Mouse (Mus musculus): Measurements from ENCODE around the gene Exo5.

Gene Exo5

DNA sequence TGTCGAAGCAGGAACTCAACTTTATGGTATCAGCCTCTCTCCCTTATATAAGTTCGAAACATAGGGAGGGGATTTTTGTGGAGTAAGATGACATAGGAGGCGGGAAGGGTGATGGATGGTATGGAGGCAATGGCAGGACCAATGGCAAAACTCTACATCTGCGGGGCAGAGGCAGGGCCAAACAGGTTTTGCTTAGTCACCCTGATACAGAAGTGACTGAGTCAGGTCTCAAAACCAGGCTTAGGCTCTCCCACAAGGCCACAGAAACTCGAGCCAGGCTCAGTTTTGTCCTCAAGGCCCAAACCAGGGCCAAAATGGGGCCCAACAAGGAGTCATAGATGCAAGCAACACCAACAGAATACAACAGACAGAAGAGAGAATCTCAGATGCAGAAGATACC, 19.2 kb downstream of the Exo5 start:
- no peak for DNase-seq (ENCODE audit: low read depth, low spot score)

DNA sequence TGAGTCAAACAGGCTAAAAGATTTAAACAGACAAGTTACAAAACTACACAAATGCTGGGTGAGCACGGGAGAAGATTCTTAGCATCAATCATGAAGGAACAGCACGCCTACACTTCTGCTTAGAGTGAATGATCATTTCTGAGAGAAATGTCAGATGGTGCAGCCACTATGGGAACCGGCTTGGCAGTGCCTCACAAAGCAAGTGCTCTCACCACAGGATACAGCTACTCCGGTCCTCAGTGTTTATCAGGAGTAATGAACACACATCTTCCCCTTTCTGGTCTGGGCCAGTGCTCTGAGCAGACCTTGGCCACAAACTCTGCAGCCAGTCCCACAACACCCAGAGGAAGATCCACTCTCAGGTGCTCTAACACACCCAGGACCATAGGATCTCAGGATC, 20.3 kb downstream of the Exo5 start:
- no peak for DNase-seq (ENCODE audit: low read depth, low spot score)

DNA sequence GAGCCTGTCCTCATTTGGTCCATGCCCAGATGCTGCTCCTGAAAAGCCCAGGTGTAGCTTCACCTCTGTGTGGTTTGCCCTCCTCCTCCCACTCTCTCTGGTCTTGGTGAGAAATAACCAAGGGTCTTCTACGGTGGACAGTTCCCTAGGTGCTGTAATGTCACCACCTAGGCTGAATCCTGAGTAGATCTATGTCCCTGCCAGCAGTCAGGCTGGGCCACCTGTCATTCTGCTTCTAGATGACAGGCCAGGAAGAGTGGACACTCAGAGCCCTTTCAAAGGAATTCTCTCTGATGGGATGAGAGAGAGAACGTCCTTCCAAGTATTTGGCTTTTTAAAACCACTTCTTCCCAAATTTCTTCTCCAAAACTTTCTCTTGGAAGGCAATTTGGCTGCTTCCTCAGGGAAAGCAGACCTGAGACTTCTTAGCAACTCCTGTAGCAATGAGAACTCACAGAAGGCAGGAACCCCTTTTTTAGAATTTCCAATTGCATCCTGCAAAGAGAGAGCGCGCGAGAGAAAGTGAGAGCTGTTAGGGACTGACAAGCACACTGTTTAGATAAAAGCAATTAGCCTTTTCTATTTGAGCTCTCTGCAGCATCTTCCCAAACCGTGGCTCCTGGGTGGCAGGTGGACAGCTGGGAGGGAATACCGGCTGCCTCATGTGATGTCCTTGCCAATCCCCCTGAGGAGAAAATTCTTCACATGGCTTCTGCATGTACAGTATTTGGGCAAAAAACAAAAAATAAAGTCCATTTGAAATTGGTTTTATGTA, 28.8 kb downstream of the Exo5 start:
- DNase-seq (ENCODE audit: low read depth, low spot score), result no peak

DNA sequence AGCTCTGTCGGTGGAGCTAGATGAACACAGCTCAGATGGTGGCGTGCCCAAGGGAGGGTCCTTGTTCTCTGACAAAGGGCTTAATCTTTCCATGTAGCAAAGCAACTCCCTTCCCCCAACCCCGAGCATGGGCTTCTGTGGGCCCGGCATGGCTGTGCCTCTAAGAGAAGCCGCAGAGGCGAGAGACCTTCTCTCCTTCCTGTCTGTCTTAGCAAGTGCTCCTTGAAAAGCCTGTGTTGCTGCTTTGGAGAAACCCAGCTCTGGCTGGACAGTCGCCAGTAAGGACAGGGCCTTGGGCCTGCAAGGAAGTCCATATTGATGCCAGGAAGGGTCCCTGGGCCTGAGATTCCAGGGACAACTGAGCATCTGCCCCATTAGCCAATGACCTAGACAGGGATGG, 29.6 kb downstream of the Exo5 start:
- DNase-seq (ENCODE audit: low read depth, low spot score), result no peak

DNA sequence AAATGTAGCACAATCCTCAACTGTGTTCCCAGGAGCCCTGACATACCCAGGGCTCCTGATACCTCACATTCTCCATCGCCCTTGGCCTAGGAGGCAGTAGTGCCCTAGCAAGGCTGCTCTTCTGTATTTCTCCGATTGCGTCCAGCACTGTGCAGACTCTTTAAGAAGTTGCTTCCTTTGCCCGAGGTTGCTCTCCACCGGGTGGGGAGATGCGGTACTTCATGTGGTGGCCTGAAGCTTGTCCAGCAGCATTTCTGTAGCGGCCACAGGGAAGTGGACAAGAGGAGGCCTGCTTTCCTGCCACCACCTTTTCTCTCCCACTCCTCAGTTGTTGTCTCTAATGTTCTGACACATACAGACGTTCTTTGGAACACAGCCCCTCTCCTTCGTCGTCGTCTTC, 30.2 kb downstream of the Exo5 start:
- no peak for DNase-seq (ENCODE audit: low read depth, low spot score)

DNA sequence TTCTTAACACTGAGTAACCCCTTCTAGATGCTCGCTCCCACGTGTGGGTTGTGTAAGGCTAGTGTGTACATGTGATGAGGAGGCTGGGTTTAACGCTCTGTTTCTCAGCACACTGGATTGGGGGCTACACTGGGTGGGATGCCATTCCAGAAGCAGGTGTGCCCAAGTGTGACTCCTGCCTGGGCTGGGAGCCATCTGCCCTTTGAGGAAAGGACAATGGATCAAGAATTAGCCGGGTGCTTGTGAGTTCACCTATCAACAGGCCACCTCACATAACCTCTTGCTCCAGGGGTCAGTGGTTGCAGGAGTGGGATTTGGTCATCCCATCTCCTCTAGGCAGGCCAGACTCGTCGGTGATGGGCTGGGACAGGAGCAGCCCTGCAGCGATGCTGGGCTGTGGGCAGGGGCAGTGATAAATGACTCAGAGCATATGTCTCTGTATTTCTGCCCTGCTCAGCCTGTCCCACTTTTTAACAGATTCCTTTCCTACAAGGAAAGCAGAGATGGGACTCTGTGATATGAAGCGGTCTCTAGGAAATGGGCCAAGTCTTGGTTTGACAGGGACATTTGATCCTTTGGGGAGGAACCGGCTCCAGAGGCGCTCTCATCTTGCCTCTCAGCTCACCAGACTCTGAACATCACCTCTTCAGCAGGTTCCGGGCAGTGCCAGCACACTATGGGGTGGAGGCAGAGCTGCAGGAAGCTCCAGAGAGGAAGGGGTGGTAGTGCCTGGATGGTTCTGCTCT, 31.0 kb downstream of the Exo5 start:
- DNase-seq (ENCODE audit: low read depth, low spot score), result no peak

DNA sequence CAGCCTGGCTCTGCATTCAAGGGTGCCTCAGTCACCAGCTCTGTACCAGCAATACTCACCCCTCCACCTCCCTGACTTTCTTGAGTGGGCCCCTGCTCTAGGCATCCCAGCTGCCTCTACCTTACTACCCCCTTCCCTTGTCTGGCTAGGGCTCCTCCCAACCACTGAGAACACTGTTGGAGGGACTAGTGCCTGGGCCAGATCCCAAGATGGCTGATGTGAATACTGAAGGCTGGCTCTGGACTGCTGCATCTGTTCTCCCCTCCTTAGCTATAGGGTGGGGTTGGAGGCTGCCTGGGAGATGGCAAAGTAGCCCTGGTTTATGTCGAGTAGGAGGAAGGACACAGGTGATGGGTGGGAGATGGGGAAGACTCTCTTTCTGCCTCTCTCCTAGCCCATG, 32.3 kb downstream of the Exo5 start:
- DNase-seq (ENCODE audit: low read depth, low spot score), result no peak

DNA sequence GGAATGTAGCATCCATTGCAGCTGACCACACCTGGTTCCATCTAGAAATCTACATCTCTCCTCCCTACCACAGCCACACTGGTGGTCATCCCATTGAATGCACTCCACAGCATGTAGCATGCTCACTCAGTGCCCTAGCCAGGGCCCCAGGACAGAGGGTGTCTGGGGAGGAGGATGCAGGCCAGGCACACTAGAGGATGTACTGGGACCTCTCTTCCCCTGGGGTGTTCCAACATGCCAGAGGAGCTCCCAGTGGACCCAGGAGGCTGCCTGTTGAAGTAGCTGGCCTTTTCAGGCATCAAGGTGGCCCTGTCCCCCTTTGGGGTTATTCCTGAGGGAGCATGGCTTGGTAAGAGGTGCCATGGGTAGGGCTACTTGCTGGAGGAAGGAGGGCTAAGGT, 32.9 kb downstream of the Exo5 start:
- DNase-seq (ENCODE audit: low read depth, low spot score), result no peak

DNA sequence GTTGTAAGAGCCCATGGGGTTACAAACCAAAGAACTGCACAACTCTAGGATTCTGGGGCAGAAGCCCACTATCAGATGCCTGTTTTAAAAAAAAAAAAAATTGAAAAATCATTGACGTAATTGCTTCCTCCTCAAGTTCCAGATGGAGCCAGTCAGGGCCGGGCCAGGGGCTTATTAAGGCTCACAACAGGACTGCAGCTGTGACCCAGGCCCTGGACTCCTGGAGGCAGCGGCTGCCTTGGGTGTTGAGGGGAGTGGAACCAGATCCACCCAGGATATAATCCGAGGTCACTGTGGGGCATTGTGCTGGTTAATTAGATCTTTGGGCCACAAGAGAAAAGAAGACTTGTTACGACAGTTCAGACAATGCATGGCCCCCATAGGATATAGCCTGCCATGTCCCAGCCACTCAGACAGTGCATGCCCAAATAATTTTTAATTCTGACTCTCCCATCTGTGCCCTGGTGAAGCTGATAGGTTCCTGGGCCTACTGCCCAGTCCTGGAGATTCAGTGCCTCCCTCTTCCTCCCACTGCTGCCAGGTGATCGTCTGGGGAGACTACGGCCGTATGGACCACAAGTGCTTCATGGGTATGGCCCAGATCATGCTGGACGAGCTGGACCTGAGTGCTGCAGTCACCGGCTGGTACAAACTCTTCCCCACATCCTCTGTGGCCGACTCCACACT, 33.9 kb downstream of the Exo5 start:
- DNase-seq (ENCODE audit: low read depth, low spot score), result peak; percentile 68

DNA sequence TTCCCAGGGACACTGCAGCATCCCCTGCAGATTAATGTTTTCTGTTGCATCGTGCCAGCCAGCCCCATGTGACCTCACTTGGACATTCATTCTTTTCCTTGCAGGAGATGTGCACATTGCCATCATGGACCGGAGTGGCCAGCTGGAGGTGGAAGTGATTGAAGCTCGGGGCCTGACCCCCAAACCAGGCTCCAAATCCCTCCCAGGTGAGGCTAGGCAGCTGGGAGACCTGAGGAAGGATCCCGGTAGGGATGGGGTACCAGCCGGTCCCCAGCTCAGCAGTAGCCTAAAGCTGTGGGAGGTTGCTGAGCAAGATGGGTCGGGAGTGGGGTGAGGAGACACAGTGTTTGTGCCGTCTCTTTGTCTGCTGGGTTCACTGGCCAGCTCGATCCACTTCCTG, 35.9 kb downstream of the Exo5 start:
- DNase-seq (ENCODE audit: low read depth, low spot score), result no peak

DNA sequence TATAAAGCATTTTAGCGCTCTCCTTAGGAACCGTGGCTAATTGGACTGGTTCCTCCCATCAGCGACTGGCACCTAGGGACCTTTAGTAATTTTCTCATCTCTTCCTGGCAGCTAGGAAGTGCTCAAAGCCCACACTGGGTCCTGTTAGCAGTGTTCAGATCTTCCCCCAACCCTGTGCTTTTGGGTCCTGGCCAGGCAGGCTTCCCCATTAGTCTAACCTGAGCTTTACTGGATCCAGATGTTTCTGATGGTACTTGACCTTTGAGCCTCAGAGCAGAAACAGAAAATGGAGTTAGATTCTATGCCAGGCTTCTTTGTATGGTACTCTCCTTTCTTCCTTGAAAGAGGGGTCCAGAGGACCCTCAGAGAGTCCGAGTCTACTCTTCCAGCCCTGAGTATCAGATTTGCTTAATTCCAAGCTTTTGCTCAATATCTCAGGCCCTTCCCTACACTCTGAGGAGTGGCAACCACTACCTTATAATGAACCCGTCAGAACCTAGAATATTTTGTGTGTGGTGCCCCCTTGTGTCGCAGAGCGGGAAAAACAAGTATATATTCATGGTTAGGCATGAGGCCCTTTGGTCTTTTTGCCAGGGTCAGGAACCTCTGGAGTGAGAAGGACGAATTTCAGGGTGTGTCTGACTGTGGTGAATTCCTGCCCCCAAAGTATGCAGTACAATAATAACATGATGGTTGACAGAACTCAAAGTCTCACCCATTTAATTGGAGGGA, 37.3 kb downstream of the Exo5 start:
- DNase-seq (ENCODE audit: low read depth, low spot score), result peak; percentile 61

DNA sequence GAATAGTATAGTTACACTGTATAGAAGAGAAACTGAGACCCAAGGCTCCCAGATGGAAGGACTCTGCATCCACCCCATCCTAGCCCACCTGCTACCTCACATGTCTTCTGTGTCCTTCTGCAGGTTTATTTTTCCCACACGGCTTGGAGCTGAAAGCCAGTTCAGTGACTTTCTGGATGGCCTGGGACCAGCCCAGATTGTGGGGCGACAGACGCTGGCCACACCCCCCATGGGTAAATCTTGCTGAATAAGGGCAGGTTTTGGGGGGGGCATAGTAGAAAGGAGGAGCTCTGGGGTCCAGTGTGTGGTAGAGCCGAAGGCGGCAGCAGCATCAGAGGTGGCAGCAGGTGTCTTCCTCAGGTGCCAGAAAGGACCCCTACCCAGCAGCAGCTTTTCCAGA, 38.0 kb downstream of the Exo5 start:
- DNase-seq (ENCODE audit: low read depth, low spot score), result no peak

DNA sequence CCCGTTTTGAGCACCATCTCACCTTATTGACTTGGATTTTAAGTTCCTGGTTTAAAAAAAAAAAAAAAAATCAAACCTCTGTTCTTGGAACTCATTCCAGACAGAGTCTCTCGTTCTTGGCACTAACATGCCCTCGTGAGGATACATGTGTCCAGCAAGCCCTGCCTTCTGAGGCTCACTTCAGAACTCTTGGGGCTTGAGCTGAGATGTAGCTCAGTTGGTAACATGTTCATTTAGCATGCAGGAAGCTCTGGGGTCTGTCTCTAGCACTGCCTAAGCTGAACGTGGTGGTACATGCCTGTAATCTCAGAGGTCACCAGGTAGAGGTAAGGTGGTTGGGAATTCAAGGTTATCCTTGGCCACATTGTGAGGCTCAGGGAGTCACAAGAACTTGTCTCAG, 38.7 kb downstream of the Exo5 start:
- no peak for DNase-seq (ENCODE audit: low read depth, low spot score)

DNA sequence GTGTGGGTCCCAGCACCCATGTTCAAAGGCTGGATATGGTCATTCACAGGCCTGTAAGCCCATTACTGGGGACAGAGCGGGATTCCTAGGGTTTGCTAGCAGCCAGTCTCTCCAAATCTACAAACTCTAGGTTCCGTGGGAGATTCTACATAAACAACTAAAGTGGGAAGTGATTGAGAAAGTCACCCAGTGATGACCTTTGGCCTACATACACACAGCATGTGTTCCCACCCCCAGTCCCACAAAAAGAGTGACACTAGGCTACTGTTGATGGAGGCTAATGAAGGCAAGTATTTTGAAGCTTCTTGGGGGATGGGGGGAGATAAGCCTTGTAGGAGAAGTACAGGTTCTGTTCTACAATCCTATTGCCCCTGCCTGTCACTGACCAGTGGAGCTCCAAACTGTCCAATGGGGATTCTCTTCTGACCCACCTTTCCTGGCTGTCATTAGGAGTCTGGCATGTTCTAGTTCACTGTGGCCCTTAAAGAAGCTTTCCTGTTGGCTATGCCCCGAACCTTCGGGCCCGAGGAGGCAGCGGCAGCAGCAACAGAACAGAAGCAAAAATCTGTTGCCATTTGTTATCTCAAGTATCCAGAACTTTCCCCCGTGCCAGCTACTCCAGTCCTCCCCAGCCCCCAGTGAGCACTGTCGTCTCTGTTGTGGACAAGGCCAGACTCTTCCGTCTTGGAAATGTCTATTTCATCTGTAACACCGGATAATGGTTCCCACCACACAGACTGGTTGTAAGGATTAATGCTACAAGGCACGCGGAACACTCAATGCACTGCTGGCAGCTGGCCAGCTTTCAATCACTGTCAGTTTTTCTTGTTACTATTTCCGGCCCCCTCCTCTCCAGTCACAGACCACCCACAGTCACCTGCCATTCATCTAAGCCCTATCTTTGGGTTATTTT, 39.4 kb downstream of the Exo5 start:
- peak; percentile 60 for DNase-seq (ENCODE audit: low read depth, low spot score)

DNA sequence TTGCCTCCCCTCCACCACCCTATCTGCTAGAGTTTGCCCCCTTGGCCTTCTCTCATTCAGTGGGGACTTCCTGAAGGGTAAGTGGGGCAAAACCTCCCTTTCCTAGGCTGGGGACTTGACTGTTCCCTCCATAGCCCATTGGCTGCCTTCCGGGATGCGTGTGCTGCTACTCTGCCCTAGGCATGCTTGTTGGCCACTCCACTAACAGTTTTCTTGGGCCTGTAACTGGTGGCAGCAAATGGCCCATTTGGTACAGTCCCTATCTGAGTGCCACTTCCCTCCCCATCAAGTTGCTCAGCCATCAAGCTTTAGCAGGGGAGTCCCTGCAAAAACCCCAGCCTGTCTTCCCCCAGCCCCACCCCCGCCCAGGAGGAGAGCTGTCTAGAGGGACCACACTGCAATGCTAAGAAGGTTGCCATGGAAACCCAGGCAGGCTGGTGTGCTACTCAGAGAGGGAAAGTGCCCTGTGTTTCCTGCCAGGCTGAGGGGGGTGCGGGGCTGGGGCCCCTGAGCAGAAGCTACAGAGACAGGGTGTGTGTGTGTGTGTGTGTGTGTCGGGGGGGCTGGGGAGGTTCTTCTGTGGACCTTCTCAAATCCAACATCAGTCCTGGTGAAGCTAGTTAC, 42.7 kb downstream of the Exo5 start:
- DNase-seq (ENCODE audit: low read depth, low spot score), result no peak

DNA sequence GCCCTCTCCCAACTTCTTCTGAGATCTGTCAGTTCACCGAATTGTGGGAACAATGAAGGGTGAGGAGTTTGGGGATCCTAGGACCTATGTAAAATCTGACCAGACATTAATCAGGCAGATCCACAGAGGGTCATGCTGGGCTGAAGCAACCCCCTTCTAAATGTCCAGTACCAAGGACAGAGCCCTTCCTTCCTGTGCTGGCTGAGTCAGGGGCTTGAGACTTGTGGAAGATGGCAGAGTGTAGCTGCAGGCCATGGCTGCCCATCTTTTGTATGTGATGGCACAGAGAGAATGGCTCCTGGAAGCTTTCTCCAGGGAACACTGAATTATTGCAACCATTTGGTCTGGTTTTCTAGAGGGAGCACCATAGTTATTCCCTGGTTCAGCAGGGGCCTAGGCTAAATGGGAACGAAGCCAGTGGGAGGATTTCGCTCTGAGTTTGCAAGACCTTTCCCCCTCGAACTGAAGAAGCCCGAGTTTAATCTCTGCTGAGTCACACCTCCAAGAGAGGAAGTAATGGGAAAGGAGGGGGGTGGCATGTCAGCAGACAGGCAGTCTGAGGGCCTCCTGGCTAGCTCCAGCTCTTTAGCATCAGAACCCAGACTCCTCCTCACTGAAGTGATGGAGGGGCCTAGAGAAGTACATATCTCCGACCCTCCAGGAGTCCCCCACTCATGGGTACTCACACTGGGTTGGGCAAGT, 43.9 kb downstream of the Exo5 start:
- DNase-seq (ENCODE audit: low read depth, low spot score), result no peak

DNA sequence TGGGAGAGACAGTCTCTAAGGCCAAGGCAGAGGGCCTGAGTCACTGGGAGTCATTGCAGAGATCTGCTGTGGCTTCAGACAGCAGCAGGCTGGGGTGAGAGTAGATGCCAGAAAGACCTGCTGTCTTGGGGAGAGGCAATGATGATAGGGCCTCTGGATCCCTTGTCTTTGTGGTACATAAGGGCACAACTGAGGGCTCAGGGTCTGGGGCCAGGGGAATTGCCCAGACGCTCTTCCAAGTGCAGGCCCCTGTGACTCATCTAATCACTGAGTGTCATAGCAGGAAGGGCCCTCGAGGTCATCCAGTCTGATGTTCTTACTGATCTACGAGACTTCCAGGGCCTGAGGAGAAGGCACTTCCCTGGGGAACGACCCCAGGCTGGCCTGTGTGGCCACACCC, 45.4 kb downstream of the Exo5 start:
- DNase-seq (ENCODE audit: low read depth, low spot score), result no peak

DNA sequence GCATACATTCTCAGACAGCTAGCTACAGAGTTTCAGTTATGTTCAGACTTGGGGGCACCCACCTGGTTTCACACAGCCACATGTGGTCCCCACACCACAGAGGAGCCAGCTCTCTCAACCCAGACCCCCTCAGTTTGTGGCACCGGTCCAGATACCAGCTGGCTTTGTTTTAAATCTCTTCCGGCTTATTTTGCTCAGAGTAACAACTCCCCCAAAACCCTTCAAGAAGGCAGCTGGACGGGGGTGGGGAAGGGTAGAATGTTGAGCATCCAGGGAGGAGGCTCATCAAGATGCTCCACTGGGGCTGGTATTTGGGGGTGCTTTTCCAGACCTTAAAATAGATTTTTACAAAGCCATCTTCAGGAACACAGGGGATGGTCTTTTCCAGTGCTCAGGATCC, 46.1 kb downstream of the Exo5 start:
- no peak for DNase-seq (ENCODE audit: low read depth, low spot score)

DNA sequence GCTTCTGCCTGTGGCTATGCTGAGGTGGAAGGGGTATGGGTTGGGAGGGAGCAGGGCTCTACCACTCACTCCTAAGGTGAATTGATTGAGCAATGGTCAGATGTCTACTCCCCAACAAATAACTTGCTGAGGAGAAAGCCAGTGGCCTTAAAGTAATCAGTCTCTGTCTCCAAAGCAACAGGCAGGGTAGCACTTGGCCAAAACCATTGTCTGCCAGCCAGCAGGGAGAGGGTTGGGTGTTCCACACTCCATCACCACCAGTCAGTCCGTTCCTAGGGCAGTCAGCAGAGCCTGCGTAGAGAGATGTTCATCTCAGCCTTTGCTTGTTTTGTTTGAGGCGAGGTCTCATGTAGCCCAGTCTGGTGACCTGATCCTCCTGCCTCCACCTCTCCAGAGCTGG, 48.9 kb downstream of the Exo5 start:
- no peak for DNase-seq (ENCODE audit: low read depth, low spot score)
